ENCODE assay signal across 13 mouse cellular contexts in genomic region chr5:30623380-30623779, GRCm38 (mm10). TPM values are rescaled to one million over a fixed set of nuclear protein-coding genes. Genes with fewer than 3 reads are reported as not detected.
DNase-seq lines count a peak whose midpoint lies in the region; ATAC-seq and TF ChIP-seq lines count a peak whose summit lies in the region.
"Had no signal": no experiment of that assay in that cellular context is flagged by ENCODE, and none has a peak within 500 bp of the region (broad histone marks: within the 10 kb centered on the region; RNA-seq: fewer than 3 reads in every experiment).

No protein-coding gene starts in this region.

- H3K27me3 ChIP-seq in forebrain, embryonic 10.5 days (ENCODE audit: poor library complexity, severe bottlenecking), result peaks cover 69% of the 10 kb centered on the region
- peaks cover 16% of the 10 kb centered on the region for H3K27me3 ChIP-seq in forebrain, postnatal 0 days (ENCODE audit: insufficient read depth, low read length)
- H3K27me3 ChIP-seq in hindbrain, embryonic 15.5 days, result peaks cover 25% of the 10 kb centered on the region
- peaks cover 26% of the 10 kb centered on the region for H3K27me3 ChIP-seq in hindbrain, embryonic 11.5 days (ENCODE audit: control insufficient read depth, insufficient read depth, low read length)
- H3K27me3 ChIP-seq in midbrain, embryonic 13.5 days, result peaks cover 47% of the 10 kb centered on the region
- peaks cover 8% of the 10 kb centered on the region for H3K27me3 ChIP-seq in midbrain, postnatal 0 days (ENCODE audit: insufficient read depth, low read length)
- peaks cover 29% of the 10 kb centered on the region for H3K27me3 ChIP-seq in neural tube, embryonic 15.5 days (replicated peaks)

- no peak for TF ChIP-seq CTCF in forebrain, postnatal 0 days (IDR thresholded peaks at IDR 0.05; ENCODE audit: low read depth)
- TF ChIP-seq CTCF in midbrain, postnatal 0 days (IDR thresholded peaks at IDR 0.05), result no peak

- 49% methylated on average over 2 of the region's 2 CpGs for WGBS in forebrain, embryonic 10.5 days
- WGBS in forebrain, postnatal 0 days, result 59% methylated on average over 2 of the region's 2 CpGs
- WGBS in hindbrain, embryonic 15.5 days, result 61% methylated on average over 2 of the region's 2 CpGs
- WGBS in hindbrain, embryonic 11.5 days, result 53% methylated on average over 2 of the region's 2 CpGs
- 56% methylated on average over 2 of the region's 2 CpGs for WGBS in midbrain, embryonic 13.5 days
- WGBS in midbrain, postnatal 0 days, result 52% methylated on average over 2 of the region's 2 CpGs
- WGBS in neural tube, embryonic 15.5 days, result 63% methylated on average over 2 of the region's 2 CpGs

- peaks cover 22% of the 10 kb centered on the region for H3K4me1 ChIP-seq in forebrain, embryonic 10.5 days
- H3K4me1 ChIP-seq in forebrain, postnatal 0 days (ENCODE audit: insufficient read depth), result peaks cover 9% of the 10 kb centered on the region; the same call in 1 of the 2 replicates
- peaks cover 13% of the 10 kb centered on the region for H3K4me1 ChIP-seq in hindbrain, embryonic 15.5 days (replicated peaks)
- peaks cover 9% of the 10 kb centered on the region for H3K4me1 ChIP-seq in hindbrain, embryonic 11.5 days (replicated peaks; ENCODE audit: control insufficient read depth, insufficient read depth, low read length)
- peaks cover 14% of the 10 kb centered on the region for H3K4me1 ChIP-seq in midbrain, embryonic 13.5 days (replicated peaks)
- H3K4me1 ChIP-seq in midbrain, postnatal 0 days (ENCODE audit: insufficient read depth, low read length), result peaks cover 9% of the 10 kb centered on the region; the same call in 1 of the 2 replicates
- peaks cover 14% of the 10 kb centered on the region for H3K4me1 ChIP-seq in neural tube, embryonic 15.5 days

- no peaks in the 10 kb centered on the region for H3K9me3 ChIP-seq in forebrain, embryonic 10.5 days
- no peaks in the 10 kb centered on the region for H3K9me3 ChIP-seq in forebrain, postnatal 0 days (ENCODE audit: low read length)
- no peaks in the 10 kb centered on the region for H3K9me3 ChIP-seq in hindbrain, embryonic 15.5 days
- H3K9me3 ChIP-seq in hindbrain, embryonic 11.5 days (ENCODE audit: control insufficient read depth, low read length), result no peaks in the 10 kb centered on the region
- no peaks in the 10 kb centered on the region for H3K9me3 ChIP-seq in midbrain, embryonic 13.5 days
- H3K9me3 ChIP-seq in midbrain, postnatal 0 days (ENCODE audit: low read length), result no peaks in the 10 kb centered on the region
- no peaks in the 10 kb centered on the region for H3K9me3 ChIP-seq in neural tube, embryonic 15.5 days (replicated peaks)
- H3K9me3 ChIP-seq: forebrain, embryonic 15.5 days; liver, embryonic 12.5 days had no signal

- no peak overlapping the region for H3K4me2 ChIP-seq in forebrain, postnatal 0 days (ENCODE audit: low read depth)
- peak overlapping the region; percentile 57; the same call in 1 of the 2 replicates for H3K4me2 ChIP-seq in hindbrain, embryonic 15.5 days
- no peak overlapping the region for H3K4me2 ChIP-seq in hindbrain, embryonic 11.5 days (replicated peaks; ENCODE audit: low read depth, low read length)
- H3K4me2 ChIP-seq in midbrain, embryonic 13.5 days (replicated peaks), result peak overlapping the region; percentile 78; the same call in 1 of the 2 replicates
- no peak overlapping the region for H3K4me2 ChIP-seq in midbrain, postnatal 0 days (ENCODE audit: low read depth, low read length, poor library complexity, severe bottlenecking)
- H3K4me2 ChIP-seq in neural tube, embryonic 15.5 days, result peak overlapping the region; percentile 58; the same call in 1 of the 2 replicates

- no peaks in the 10 kb centered on the region for H3K36me3 ChIP-seq in forebrain, embryonic 10.5 days (replicated peaks)
- H3K36me3 ChIP-seq in forebrain, postnatal 0 days (ENCODE audit: insufficient read depth), result no peaks in the 10 kb centered on the region
- no peaks in the 10 kb centered on the region for H3K36me3 ChIP-seq in hindbrain, embryonic 15.5 days
- no peaks in the 10 kb centered on the region for H3K36me3 ChIP-seq in hindbrain, embryonic 11.5 days (ENCODE audit: control insufficient read depth, insufficient read depth, low read length)
- H3K36me3 ChIP-seq in midbrain, embryonic 13.5 days, result no peaks in the 10 kb centered on the region
- no peaks in the 10 kb centered on the region for H3K36me3 ChIP-seq in midbrain, postnatal 0 days (ENCODE audit: insufficient read depth, low read length)
- H3K36me3 ChIP-seq in neural tube, embryonic 15.5 days, result no peaks in the 10 kb centered on the region
- H3K36me3 ChIP-seq: forebrain, embryonic 15.5 days; liver, embryonic 12.5 days had no signal

- no peak for ATAC-seq in forebrain, postnatal 0 days
- no peak for ATAC-seq in hindbrain, embryonic 15.5 days (ENCODE audit: low FRiP score, low read depth)
- no peak for ATAC-seq in hindbrain, embryonic 11.5 days (ENCODE audit: low FRiP score)
- ATAC-seq in midbrain, embryonic 13.5 days, result no peak
- no peak for ATAC-seq in midbrain, postnatal 0 days (ENCODE audit: low FRiP score)
- no peak for ATAC-seq in neural tube, embryonic 15.5 days (ENCODE audit: low FRiP score)
- ATAC-seq: liver, embryonic 12.5 days had no signal

- no peak overlapping the region for H3K9ac ChIP-seq in forebrain, postnatal 0 days
- H3K9ac ChIP-seq in hindbrain, embryonic 15.5 days, result no peak overlapping the region
- no peak overlapping the region for H3K9ac ChIP-seq in hindbrain, embryonic 11.5 days (ENCODE audit: low read depth, low read length)
- no peak overlapping the region for H3K9ac ChIP-seq in midbrain, embryonic 13.5 days (replicated peaks)
- no peak overlapping the region for H3K9ac ChIP-seq in midbrain, postnatal 0 days (replicated peaks; ENCODE audit: low read length, poor library complexity, severe bottlenecking)
- H3K9ac ChIP-seq in neural tube, embryonic 15.5 days (replicated peaks), result no peak overlapping the region
- H3K9ac ChIP-seq: liver, embryonic 12.5 days had no signal

- DNase-seq in forebrain, embryonic 10.5 days (ENCODE audit: extremely low spot score, low spot score), result no peak
- no peak for DNase-seq in forebrain, postnatal 0 days
- DNase-seq in hindbrain, embryonic 11.5 days (ENCODE audit: low spot score), result no peak
- no peak for DNase-seq in midbrain, postnatal 0 days (ENCODE audit: low spot score)
- DNase-seq in frontal cortex, postnatal 14 days (ENCODE audit: low spot score in 2 of 2), result no peak
- DNase-seq: cerebellum, adult 8-10 months; gastrocnemius, postnatal 25 days; heart, postnatal 14 days had no signal

- peak overlapping the region; percentile 56 for H3K4me3 ChIP-seq in forebrain, embryonic 10.5 days
- no peak overlapping the region for H3K4me3 ChIP-seq in forebrain, postnatal 0 days (ENCODE audit: low read depth, low read length)
- no peak overlapping the region for H3K4me3 ChIP-seq in hindbrain, embryonic 15.5 days
- no peak overlapping the region for H3K4me3 ChIP-seq in hindbrain, embryonic 11.5 days (ENCODE audit: low read depth, low read length)
- no peak overlapping the region for H3K4me3 ChIP-seq in midbrain, embryonic 13.5 days (replicated peaks)
- H3K4me3 ChIP-seq in midbrain, postnatal 0 days (ENCODE audit: low read depth, low read length), result no peak overlapping the region
- H3K4me3 ChIP-seq in neural tube, embryonic 15.5 days (replicated peaks), result no peak overlapping the region

- H3K27ac ChIP-seq in forebrain, embryonic 10.5 days, result no peak overlapping the region
- no peak overlapping the region for H3K27ac ChIP-seq in forebrain, postnatal 0 days (ENCODE audit: low read depth, low read length)
- H3K27ac ChIP-seq in hindbrain, embryonic 15.5 days (replicated peaks), result no peak overlapping the region
- H3K27ac ChIP-seq in hindbrain, embryonic 11.5 days (ENCODE audit: low read depth, low read length), result no peak overlapping the region
- no peak overlapping the region for H3K27ac ChIP-seq in midbrain, embryonic 13.5 days
- no peak overlapping the region for H3K27ac ChIP-seq in midbrain, postnatal 0 days (ENCODE audit: low read depth, low read length)
- no peak overlapping the region for H3K27ac ChIP-seq in neural tube, embryonic 15.5 days (replicated peaks)
- H3K27ac ChIP-seq: forebrain, embryonic 15.5 days; liver, embryonic 12.5 days had no signal

RNA-seq across cellular contexts. Expression of gene Slc35f6, which starts 24.4 kb away (rescaled TPM):
- 25.9 and 27.2 TPM in 2 replicates for polyA plus RNA-seq in forebrain, embryonic 10.5 days (2016; fragmentation: Nextera tagmentation; extraction: Ambion mirVana)
- 31.5 and 48.7 TPM in 2 replicates for total RNA-seq in forebrain, postnatal 0 days (2014; rRNA removed)
- 19.2 and 24.3 TPM in 2 replicates for polyA plus RNA-seq in forebrain, postnatal 0 days (2015; fragmentation: Nextera tagmentation; extraction: Ambion mirVana)
- polyA plus RNA-seq in hindbrain, embryonic 15.5 days (2015; fragmentation: Nextera tagmentation; extraction: Ambion mirVana), result 35.1 TPM in 2 replicates
- 25.2 and 28.8 TPM in 2 replicates for polyA plus RNA-seq in hindbrain, embryonic 11.5 days (2014; fragmentation: Nextera tagmentation; extraction: Ambion mirVana)
- polyA plus RNA-seq in midbrain, embryonic 13.5 days (2015; fragmentation: Nextera tagmentation; extraction: Ambion mirVana), result 29.5 and 32.0 TPM in 2 replicates
- 62.5 and 65.3 TPM in 2 replicates for total RNA-seq in midbrain, postnatal 0 days (2014; rRNA removed)
- 25.1 and 30.9 TPM in 2 replicates for polyA plus RNA-seq in midbrain, postnatal 0 days (2015; fragmentation: Nextera tagmentation; extraction: Ambion mirVana)
- polyA plus RNA-seq in neural tube, embryonic 15.5 days (2015; fragmentation: Nextera tagmentation; extraction: Ambion mirVana), result 31.2 and 32.8 TPM in 2 replicates

RNA-seq across cellular contexts. Expression of gene Kcnk3, which starts 35.4 kb away (rescaled TPM):
- polyA plus RNA-seq in forebrain, embryonic 10.5 days (2016; fragmentation: Nextera tagmentation; extraction: Ambion mirVana), result 0.05 and 0.14 TPM in 2 replicates
- total RNA-seq in forebrain, postnatal 0 days (2014; rRNA removed), result 10.8 and 13.1 TPM in 2 replicates
- 6.4 and 7.0 TPM in 2 replicates for polyA plus RNA-seq in forebrain, postnatal 0 days (2015; fragmentation: Nextera tagmentation; extraction: Ambion mirVana)
- polyA plus RNA-seq in hindbrain, embryonic 15.5 days (2015; fragmentation: Nextera tagmentation; extraction: Ambion mirVana), result 11.7 and 12.8 TPM in 2 replicates
- polyA plus RNA-seq in hindbrain, embryonic 11.5 days (2014; fragmentation: Nextera tagmentation; extraction: Ambion mirVana), result 0.65 and 0.66 TPM in 2 replicates
- polyA plus RNA-seq in midbrain, embryonic 13.5 days (2015; fragmentation: Nextera tagmentation; extraction: Ambion mirVana), result 1.9 and 2.0 TPM in 2 replicates
- total RNA-seq in midbrain, postnatal 0 days (2014; rRNA removed), result 18.8 and 21.8 TPM in 2 replicates
- polyA plus RNA-seq in midbrain, postnatal 0 days (2015; fragmentation: Nextera tagmentation; extraction: Ambion mirVana), result 12.2 and 12.3 TPM in 2 replicates
- polyA plus RNA-seq in neural tube, embryonic 15.5 days (2015; fragmentation: Nextera tagmentation; extraction: Ambion mirVana), result 12.5 and 12.9 TPM in 2 replicates

RNA-seq across cellular contexts. Expression of gene Cenpa, which starts 43.2 kb away (rescaled TPM):
- 439 and 473 TPM in 2 replicates for polyA plus RNA-seq in forebrain, embryonic 10.5 days (2016; fragmentation: Nextera tagmentation; extraction: Ambion mirVana)
- 15.1 and 15.5 TPM in 2 replicates for total RNA-seq in forebrain, postnatal 0 days (2014; rRNA removed)
- polyA plus RNA-seq in forebrain, postnatal 0 days (2015; fragmentation: Nextera tagmentation; extraction: Ambion mirVana), result 42.4 and 45.5 TPM in 2 replicates
- 52.3 and 66.5 TPM in 2 replicates for polyA plus RNA-seq in hindbrain, embryonic 15.5 days (2015; fragmentation: Nextera tagmentation; extraction: Ambion mirVana)
- polyA plus RNA-seq in hindbrain, embryonic 11.5 days (2014; fragmentation: Nextera tagmentation; extraction: Ambion mirVana), result 324 and 338 TPM in 2 replicates
- polyA plus RNA-seq in midbrain, embryonic 13.5 days (2015; fragmentation: Nextera tagmentation; extraction: Ambion mirVana), result 120 and 122 TPM in 2 replicates
- 8.9 and 9.4 TPM in 2 replicates for total RNA-seq in midbrain, postnatal 0 days (2014; rRNA removed)
- polyA plus RNA-seq in midbrain, postnatal 0 days (2015; fragmentation: Nextera tagmentation; extraction: Ambion mirVana), result 19.6 and 22.6 TPM in 2 replicates
- 33.0 and 73.4 TPM in 2 replicates for polyA plus RNA-seq in neural tube, embryonic 15.5 days (2015; fragmentation: Nextera tagmentation; extraction: Ambion mirVana)

Comparison
In these comparisons a context has a peak if more than half of its experiments do, and no peak if none do; other contexts are left out.
1. H3K4me2 ChIP-seq: peak in hindbrain, embryonic 15.5 days (single experiment), midbrain, embryonic 13.5 days (single experiment) and neural tube, embryonic 15.5 days (single experiment); none in forebrain, postnatal 0 days (single experiment), hindbrain, embryonic 11.5 days (single experiment) and midbrain, postnatal 0 days (single experiment).